ENCODE assay signal across 27 mouse cellular contexts in the genomic region with DNA sequence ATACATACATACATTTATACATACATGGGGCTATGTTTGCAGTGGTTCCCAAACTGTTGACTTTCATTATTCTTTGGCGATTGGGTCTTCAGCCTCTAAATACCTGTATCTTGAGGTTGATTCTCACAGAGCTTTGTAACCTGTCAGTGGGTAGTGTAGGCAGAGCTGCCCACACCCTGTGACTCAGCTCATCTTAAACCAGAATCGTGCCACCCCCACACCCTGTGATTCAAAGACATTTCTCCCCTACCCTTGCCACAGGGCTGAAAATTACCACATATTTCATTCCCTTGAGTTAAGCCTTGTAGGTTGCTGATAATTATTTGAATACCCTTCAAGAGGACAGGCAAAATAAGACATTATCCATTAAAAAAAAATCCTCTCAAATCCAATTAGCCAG.
DNase-seq lines count a peak whose midpoint lies in the region; ATAC-seq lines count a peak whose summit lies in the region.
"Had no signal": no experiment of that assay in that cellular context is flagged by ENCODE, and none has a peak within 500 bp of the region (broad histone marks: within the 10 kb centered on the region; RNA-seq: fewer than 3 reads in every experiment).

No protein-coding gene starts in this region.

- DNase-seq in frontal cortex, adult 2 months (ENCODE audit: extremely low spot score in 1 of 2, low spot score in 1 of 2): peak; percentile 31 to 73
- no peak for DNase-seq in frontal cortex, postnatal 10 days (ENCODE audit: low spot score in 2 of 2)
- peak; percentile 77 for DNase-seq in right cerebral cortex, adult 18-20 months
- no peak for DNase-seq in right cerebral cortex, postnatal 4 days
- peak; percentile 36 to 62 for DNase-seq in left cerebral cortex, adult 9 months (ENCODE audit: low spot score in 2 of 2)
- no peak for DNase-seq in adrenal gland, postnatal 4 days (ENCODE audit: low spot score in 2 of 2)
- DNase-seq: adrenal gland, postnatal 36 days; cerebellum, adult 11-12 months; cerebellum, postnatal 14 days; forebrain, postnatal 0 days; gastrocnemius, postnatal 14 days; heart, adult 18-20 months; heart, postnatal 10 days; kidney, postnatal 36 days; lung, embryonic 14.5 days; retina, postnatal 1 day; thymus, postnatal 25 days had no signal

- H3K27me3 ChIP-seq in kidney, embryonic 15.5 days: no peaks in the 10 kb centered on the region
- H3K27me3 ChIP-seq: embryonic facial prominence, embryonic 12.5 days; heart, embryonic 12.5 days; limb, embryonic 15.5 days; midbrain, embryonic 13.5 days; neural tube, embryonic 13.5 days had no signal

- no peak overlapping the region for H3K9ac ChIP-seq in kidney, embryonic 15.5 days
- H3K9ac ChIP-seq: embryonic facial prominence, embryonic 12.5 days; forebrain, postnatal 0 days; heart, embryonic 12.5 days; limb, embryonic 15.5 days; liver, embryonic 14.5 days; lung, embryonic 14.5 days; midbrain, embryonic 13.5 days; neural tube, embryonic 13.5 days had no signal

- ATAC-seq in kidney, embryonic 15.5 days (replicated peaks; ENCODE audit: low FRiP score): no peak
- ATAC-seq: forebrain, postnatal 0 days; hindbrain, postnatal 0 days; intestine, postnatal 0 days; midbrain, embryonic 13.5 days had no signal

- no peaks in the 10 kb centered on the region for H3K9me3 ChIP-seq in kidney, embryonic 15.5 days (replicated peaks)
- H3K9me3 ChIP-seq: embryonic facial prominence, embryonic 12.5 days; heart, embryonic 12.5 days; hindbrain, embryonic 10.5 days; limb, embryonic 15.5 days; midbrain, embryonic 13.5 days; neural tube, embryonic 13.5 days had no signal

- H3K36me3 ChIP-seq in kidney, embryonic 15.5 days: no peaks in the 10 kb centered on the region
- H3K36me3 ChIP-seq: embryonic facial prominence, embryonic 12.5 days; heart, embryonic 12.5 days; hindbrain, embryonic 10.5 days; limb, embryonic 15.5 days; midbrain, embryonic 13.5 days; neural tube, embryonic 13.5 days had no signal

- H3K4me3 ChIP-seq in kidney, embryonic 15.5 days (replicated peaks): no peak overlapping the region
- H3K4me3 ChIP-seq: embryonic facial prominence, embryonic 12.5 days; heart, embryonic 12.5 days; hindbrain, embryonic 10.5 days; limb, embryonic 15.5 days; midbrain, embryonic 13.5 days; neural tube, embryonic 13.5 days had no signal

- no peak overlapping the region for H3K4me2 ChIP-seq in kidney, embryonic 15.5 days
- H3K4me2 ChIP-seq: embryonic facial prominence, embryonic 12.5 days; heart, embryonic 12.5 days; limb, embryonic 15.5 days; lung, embryonic 14.5 days; midbrain, embryonic 13.5 days; neural tube, embryonic 13.5 days had no signal

- H3K4me1 ChIP-seq in kidney, embryonic 15.5 days: no peaks in the 10 kb centered on the region
- H3K4me1 ChIP-seq: embryonic facial prominence, embryonic 12.5 days; heart, embryonic 12.5 days; hindbrain, embryonic 10.5 days; limb, embryonic 15.5 days; midbrain, embryonic 13.5 days; neural tube, embryonic 13.5 days had no signal

- no peak overlapping the region for H3K27ac ChIP-seq in kidney, embryonic 15.5 days
- H3K27ac ChIP-seq: embryonic facial prominence, embryonic 12.5 days; hindbrain, embryonic 10.5 days; hindbrain, postnatal 0 days; limb, embryonic 15.5 days; liver, embryonic 14.5 days; midbrain, embryonic 13.5 days; neural tube, embryonic 13.5 days had no signal

- 85% methylated on average over 2 of the region's 2 CpGs for WGBS in kidney, embryonic 15.5 days

Comparison
In these comparisons a context has a peak if more than half of its experiments do, and no peak if none do; other contexts are left out.
1. DNase-seq: peak in frontal cortex, adult 2 months (2 of 2), right cerebral cortex, adult 18-20 months (single experiment) and left cerebral cortex, adult 9 months (2 of 2); none in frontal cortex, postnatal 10 days (0 of 2), right cerebral cortex, postnatal 4 days (single experiment) and adrenal gland, postnatal 4 days (0 of 2).